In genomic region chr2:155667881-155668280, GRCm38 (mm10) we compare ENCODE assay signal across 9 mouse cellular contexts. TPM values are rescaled to one million over a fixed set of nuclear protein-coding genes. Genes with fewer than 3 reads are reported as not detected.
"Had no signal": no experiment of that assay in that cellular context is flagged by ENCODE, and none has a peak within 500 bp of the region (broad histone marks: within the 10 kb centered on the region; RNA-seq: fewer than 3 reads in every experiment).

No protein-coding gene starts in this region.

- H3K9me3 ChIP-seq: neural tube, embryonic 13.5 days; neural tube, embryonic 15.5 days; stomach, embryonic 15.5 days had no signal

- DNase-seq: right cerebral cortex, adult 18-20 months; right cerebral cortex, postnatal 25 days; right cerebral cortex, postnatal 4 days; thymus, adult 18-20 months had no signal

- H3K4me2 ChIP-seq: neural tube, embryonic 13.5 days; neural tube, embryonic 15.5 days; stomach, embryonic 15.5 days had no signal

- H3K4me3 ChIP-seq: neural tube, embryonic 13.5 days; neural tube, embryonic 15.5 days; stomach, embryonic 15.5 days had no signal

- H3K9ac ChIP-seq: neural tube, embryonic 13.5 days; neural tube, embryonic 15.5 days; stomach, embryonic 15.5 days had no signal

- H3K27ac ChIP-seq: neural tube, embryonic 13.5 days; neural tube, embryonic 15.5 days; stomach, embryonic 15.5 days; stomach, postnatal 0 days had no signal

- H3K4me1 ChIP-seq: neural tube, embryonic 15.5 days had no signal

- H3K27me3 ChIP-seq: neural tube, embryonic 13.5 days; neural tube, embryonic 15.5 days; stomach, embryonic 15.5 days had no signal

RNA-seq across cellular contexts. Expression of gene Myh7b, which starts 56.9 kb away (rescaled TPM):
- polyA plus RNA-seq: urinary bladder, adult 2 months had no signal
